Mouse (Mus musculus) limb, embryonic 12.5 days (tissue): ENCODE measurements around the gene Ripor1. TPM values are rescaled to one million over a fixed set of nuclear protein-coding genes. Genes with fewer than 3 reads are reported as not detected.

Experiments used
- ATAC-seq: fragments of 200-750 bp; cut with Nextera tagmentation; 2 replicates; pipeline ENCODE4 v1.8.0; 2017; ENCODE audit warnings: low read depth, moderate TSS enrichment; ENCODE audit not compliant: insufficient number of reproducible peaks, insufficient read depth, low FRiP score, low TSS enrichment
- H3K27ac ChIP-seq: fragments of 300-500 bp; sonication (generic); 2 replicates; pipeline ENCODE4 v1.5.1; 2016; ENCODE audit warnings: mild to moderate bottlenecking, moderate library complexity
- H3K27me3 ChIP-seq: fragments of 300-500 bp; sonication (generic); 2 replicates; pipeline ENCODE4 v1.6.1; 2016; ENCODE audit warnings: mild to moderate bottlenecking, moderate library complexity
- H3K36me3 ChIP-seq: fragments of 300-500 bp; sonication (generic); 2 replicates; pipeline ENCODE4 v1.6.1; 2016; ENCODE audit warnings: mild to moderate bottlenecking, moderate library complexity
- H3K4me1 ChIP-seq: fragments of 300-500 bp; sonication (generic); replicated peaks from 2 replicates; pipeline ENCODE4 v1.6.1; 2016
- H3K4me2 ChIP-seq: fragments of 300-500 bp; sonication (generic); 2 replicates; pipeline ENCODE4 v1.6.1; 2016; ENCODE audit warnings: mild to moderate bottlenecking, moderate library complexity
- H3K4me3 ChIP-seq: fragments of 300-500 bp; sonication (generic); replicated peaks from 2 replicates; pipeline ENCODE4 v1.5.1; 2016; ENCODE audit warnings: mild to moderate bottlenecking
- H3K9ac ChIP-seq: fragments of 300-500 bp; sonication (generic); replicated peaks from 2 replicates; pipeline ENCODE4 v1.6.1; 2016; ENCODE audit warnings: mild to moderate bottlenecking, moderate library complexity
- H3K9me3 ChIP-seq: fragments of 300-500 bp; sonication (generic); 2 replicates; pipeline ENCODE4 v1.6.1; 2016; ENCODE audit warnings: mild to moderate bottlenecking, moderate library complexity
- WGBS: fragments of 180-500 bp; shearing (Covaris S2); methylation state at CpG from one replicate; pipeline ENCODE4 v1.1.7; 2016; 5-methylcytosine and 5-hydroxymethylcytosine counted together
- polyA plus RNA-seq: library from polyadenylated mRNA; unstranded; fragments of >200 nt; fragmentation: Nextera tagmentation; extraction: Ambion mirVana; gene quantifications from 2 replicates; pipeline ENCODE4 v1.2.1, GENCODE M21; 2016

Ripor1 gene
- polyA plus RNA-seq, 1 experiment from 2014 or later = 11.3 TPM

- H3K9ac ChIP-seq = no peak overlapping the region
- no peak for ATAC-seq
- H3K4me2 ChIP-seq = no peak overlapping the region
- WGBS = 88% methylated on average over 19 of the region's 19 CpGs
- H3K36me3 ChIP-seq = peaks cover 75% of the 10 kb centered on the region
- peaks cover 30% of the 10 kb centered on the region for H3K4me1 ChIP-seq
- H3K4me3 ChIP-seq = no peak overlapping the region
- peaks cover 12% of the 10 kb centered on the region; the same call in 1 of the 2 replicates for H3K27me3 ChIP-seq
- no peak overlapping the region; the same call in 1 of the 2 replicates for H3K27ac ChIP-seq
- H3K9me3 ChIP-seq = no peaks in the 10 kb centered on the region
These were observed 14.0 kb downstream of the Ripor1 start for GRCm38 (mm10) chr8:105618892-105619591.

DNA sequence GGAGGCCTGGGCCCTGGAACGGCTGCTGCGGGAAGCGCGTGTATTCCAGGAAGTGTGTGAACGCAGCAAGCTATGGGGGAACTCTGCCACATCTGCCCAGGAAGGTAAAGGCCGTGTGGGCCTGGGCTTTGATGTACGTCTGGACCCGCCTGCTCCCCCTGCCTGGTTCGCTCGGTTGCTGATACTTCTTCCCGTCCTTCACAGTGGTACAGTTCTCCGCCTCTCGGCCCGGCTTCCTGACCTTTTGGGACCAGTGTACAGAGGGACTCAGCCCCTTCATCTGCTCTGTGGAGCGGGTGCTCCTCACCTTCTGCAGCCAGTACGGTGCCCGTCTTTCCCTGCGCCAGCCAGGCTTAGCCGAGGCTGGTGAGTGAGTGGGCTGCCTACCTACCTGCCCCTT lies 15.2 kb downstream of the Ripor1 start:
- H3K9me3 ChIP-seq = no peaks in the 10 kb centered on the region
- H3K9ac ChIP-seq = no peak overlapping the region
- H3K36me3 ChIP-seq = peaks cover 71% of the 10 kb centered on the region
- no peak for ATAC-seq
- no peaks in the 10 kb centered on the region for H3K27me3 ChIP-seq
- H3K4me1 ChIP-seq = peaks cover 35% of the 10 kb centered on the region
- 87% methylated on average over 19 of the region's 19 CpGs for WGBS
- H3K27ac ChIP-seq = no peak overlapping the region
- H3K4me3 ChIP-seq = no peak overlapping the region
- H3K4me2 ChIP-seq = no peak overlapping the region

DNA sequence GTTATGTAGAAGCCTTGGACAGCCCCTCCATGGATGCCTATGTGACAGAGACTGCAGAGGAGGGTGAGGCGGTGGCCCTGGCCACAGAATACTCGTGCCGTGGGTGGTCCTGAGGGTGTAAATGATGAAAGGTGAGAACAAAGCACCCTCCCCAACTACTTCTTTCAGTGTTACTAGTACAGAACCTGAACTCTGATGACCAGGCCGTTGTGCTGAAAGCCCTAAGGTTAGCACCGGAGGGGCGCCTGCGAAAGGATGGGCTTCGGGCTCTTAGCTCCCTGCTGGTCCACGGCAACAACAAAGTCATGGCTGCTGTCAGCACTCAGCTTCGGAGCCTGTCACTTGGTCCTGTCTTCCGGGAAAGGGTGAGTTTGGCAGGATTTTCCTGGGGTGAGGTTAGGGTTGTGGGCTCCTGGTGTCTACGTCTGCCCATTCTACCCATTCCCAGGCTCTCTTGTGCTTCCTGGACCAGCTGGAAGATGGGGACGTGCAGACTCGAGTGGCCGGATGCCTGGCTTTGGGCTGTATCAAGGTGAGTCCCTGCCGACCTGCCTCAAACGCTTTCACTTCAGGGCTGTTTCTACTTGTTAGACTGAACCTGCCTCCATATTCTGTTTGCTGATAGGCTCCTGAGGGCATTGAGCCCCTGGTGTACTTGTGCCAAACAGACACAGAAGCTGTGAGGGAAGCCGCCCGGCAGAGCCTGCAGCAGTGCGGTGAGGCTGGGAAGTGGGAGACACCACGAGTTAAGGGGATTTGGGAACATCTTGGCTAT lies 16.1 kb downstream of the Ripor1 start:
- ATAC-seq = no peak
- Histone ChIP-seq H3K4me3 (no peak overlapping the region), H3K4me1 (peaks cover 43% of the 10 kb centered on the region), H3K27me3 (no peaks in the 10 kb centered on the region), H3K9me3 (no peaks in the 10 kb centered on the region), H3K4me2 (no peak overlapping the region), H3K36me3 (peaks cover 62% of the 10 kb centered on the region), H3K9ac (no peak overlapping the region; the same call in 1 of the 2 replicates), H3K27ac (no peak overlapping the region)
- WGBS = 90% methylated on average over 21 of the region's 21 CpGs

GRCm38 (mm10) chr8:105621841-105622240 lies 16.8 kb downstream of the Ripor1 start:
- H3K27ac ChIP-seq = peak overlapping the region; percentile 88
- no peak overlapping the region for H3K4me3 ChIP-seq
- no peaks in the 10 kb centered on the region for H3K9me3 ChIP-seq
- peak overlapping the region; percentile 39; the same call in 1 of the 2 replicates for H3K4me2 ChIP-seq
- ATAC-seq = no peak
- no peak overlapping the region for H3K9ac ChIP-seq
- H3K27me3 ChIP-seq = no peaks in the 10 kb centered on the region
- H3K36me3 ChIP-seq = peaks cover 55% of the 10 kb centered on the region
- peaks cover 43% of the 10 kb centered on the region for H3K4me1 ChIP-seq
- WGBS = 81% methylated on average over 4 of the region's 4 CpGs

DNA sequence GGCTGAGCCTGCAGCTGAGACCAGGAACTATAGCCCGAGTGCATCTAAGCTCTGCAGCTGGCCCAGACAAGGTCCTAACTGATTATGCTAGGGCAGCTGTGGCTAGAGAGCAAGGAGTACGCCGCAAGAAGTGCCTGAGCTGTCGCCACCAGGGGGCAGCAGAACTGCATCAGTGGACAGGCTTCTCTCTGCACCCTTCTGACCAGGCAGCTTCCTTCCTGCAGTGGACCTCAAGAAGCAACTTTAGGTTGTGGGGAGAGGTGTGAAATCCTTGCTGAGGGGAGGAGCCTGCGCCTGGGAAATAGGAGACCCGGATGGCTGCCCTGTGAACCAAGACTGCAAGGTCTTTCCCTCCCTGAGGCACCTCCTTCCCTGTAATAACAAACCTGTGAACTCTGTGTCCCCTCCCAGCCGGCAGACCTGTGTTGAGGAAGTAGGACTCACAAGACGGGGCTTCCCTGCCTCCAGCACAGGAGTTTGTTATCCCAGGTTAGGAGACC lies 17.4 kb downstream of the Ripor1 start:
- Histone ChIP-seq H3K36me3 (peaks cover 49% of the 10 kb centered on the region), H3K27ac (peak overlapping the region; percentile 88), H3K9me3 (no peaks in the 10 kb centered on the region), H3K27me3 (no peaks in the 10 kb centered on the region), H3K9ac (0 out of 2 replicates have a peak overlapping the region, but pooled peaks have one; percentile 27), H3K4me1 (peaks cover 43% of the 10 kb centered on the region), H3K4me3 (no peak overlapping the region), H3K4me2 (peak overlapping the region; percentile 39)
- 1% methylated on average over 8 of the region's 8 CpGs for WGBS
- ATAC-seq = peak; percentile 84

DNA sequence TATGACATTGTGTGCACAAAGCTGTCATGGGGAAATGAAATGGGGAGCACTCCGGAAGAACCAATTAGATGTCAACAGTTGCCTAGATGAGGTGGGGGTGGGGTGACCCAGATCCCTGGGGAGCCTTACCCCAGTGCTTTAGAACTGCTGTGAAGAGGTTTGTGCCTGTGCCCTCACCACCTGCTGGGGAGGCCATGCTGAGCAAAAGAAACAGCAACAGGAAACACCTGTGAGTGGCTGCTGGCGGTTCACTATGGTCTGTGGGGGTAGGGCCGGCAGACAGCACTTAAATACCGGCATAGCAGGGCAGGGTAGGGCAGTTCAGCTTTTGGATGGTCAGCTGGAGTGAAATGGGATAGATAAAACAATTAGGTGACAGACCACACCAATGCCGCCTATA lies 18.1 kb downstream of the Ripor1 start:
- ATAC-seq = 0 out of 2 replicates have a peak, but pooled peaks have one; percentile 39
- peaks cover 42% of the 10 kb centered on the region for H3K36me3 ChIP-seq
- H3K4me3 ChIP-seq = no peak overlapping the region
- no peaks in the 10 kb centered on the region for H3K9me3 ChIP-seq
- H3K9ac ChIP-seq = 0 out of 2 replicates have a peak overlapping the region, but pooled peaks have one; percentile 23
- H3K27ac ChIP-seq = peak overlapping the region; percentile 88
- peak overlapping the region; percentile 39 for H3K4me2 ChIP-seq
- H3K27me3 ChIP-seq = no peaks in the 10 kb centered on the region
- 7% methylated on average over 5 of the region's 5 CpGs for WGBS
- peaks cover 43% of the 10 kb centered on the region for H3K4me1 ChIP-seq

DNA sequence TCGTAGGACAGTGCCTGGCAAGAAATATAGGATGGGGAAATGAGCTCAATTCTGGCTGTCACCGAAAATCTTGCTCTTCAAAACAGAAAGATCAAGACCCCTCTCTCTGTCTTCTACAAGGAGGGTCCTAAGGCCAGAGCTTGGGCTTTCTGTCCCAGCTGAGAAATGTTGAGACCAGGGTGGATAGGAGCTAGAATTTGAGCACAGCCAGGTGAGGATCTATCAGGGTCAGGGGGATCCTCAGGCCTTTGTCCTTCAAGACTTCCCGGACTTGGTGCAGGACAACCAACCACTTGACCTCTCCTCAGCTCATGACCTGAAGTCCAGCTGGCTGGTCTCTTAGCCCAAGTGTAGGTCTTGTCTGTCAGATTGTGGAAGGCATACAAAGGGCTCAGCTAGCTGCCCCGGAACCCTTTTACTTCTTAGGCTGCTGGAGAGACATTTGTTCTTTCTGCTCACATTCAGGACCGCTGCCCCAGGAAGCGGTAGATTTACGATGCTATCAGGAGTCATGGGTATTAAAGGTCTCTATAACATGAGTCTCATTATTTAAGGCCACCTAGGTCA lies 18.7 kb downstream of the Ripor1 start:
- H3K4me3 ChIP-seq = no peak overlapping the region
- peak overlapping the region; percentile 88 for H3K27ac ChIP-seq
- no peaks in the 10 kb centered on the region for H3K27me3 ChIP-seq
- 25% methylated on average over 7 of the region's 7 CpGs for WGBS
- H3K9me3 ChIP-seq = no peaks in the 10 kb centered on the region
- peaks cover 43% of the 10 kb centered on the region for H3K4me1 ChIP-seq
- no peak for ATAC-seq
- 0 out of 2 replicates have a peak overlapping the region, but pooled peaks have one; percentile 23 for H3K9ac ChIP-seq
- H3K4me2 ChIP-seq = peak overlapping the region; percentile 39
- peaks cover 36% of the 10 kb centered on the region for H3K36me3 ChIP-seq

- H3K9ac ChIP-seq = peak overlapping the region; percentile 40; the same call in 1 of the 2 replicates
- no peaks in the 10 kb centered on the region for H3K9me3 ChIP-seq
- H3K36me3 ChIP-seq = peaks cover 29% of the 10 kb centered on the region
- 36% methylated on average over 3 of the region's 3 CpGs for WGBS
- peak overlapping the region; percentile 35 for H3K4me2 ChIP-seq
- peak overlapping the region; percentile 88 for H3K27ac ChIP-seq
- peaks cover 43% of the 10 kb centered on the region for H3K4me1 ChIP-seq
- no peaks in the 10 kb centered on the region for H3K27me3 ChIP-seq
- no peak overlapping the region for H3K4me3 ChIP-seq
- ATAC-seq = no peak
These were observed 19.3 kb downstream of the Ripor1 start for GRCm38 (mm10) chr8:105624401-105624800.

DNA sequence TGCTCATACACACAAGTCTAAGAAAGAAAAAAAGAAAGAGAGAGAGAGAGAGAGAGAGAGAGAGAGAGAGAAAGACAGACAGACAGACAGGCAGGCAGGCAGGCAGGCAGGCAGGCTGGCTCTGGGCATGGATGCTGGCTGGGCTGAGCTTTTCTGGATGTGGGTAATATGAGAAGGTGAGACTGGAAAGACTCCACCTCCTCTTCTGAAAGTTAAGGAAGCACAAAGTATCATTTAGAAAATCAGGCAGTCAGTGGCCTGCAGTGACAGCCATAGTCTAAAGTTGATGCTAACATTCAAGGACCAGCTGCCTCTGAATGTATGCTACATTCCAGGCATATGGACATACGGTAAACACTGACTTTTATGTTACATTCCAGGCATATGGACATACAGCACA lies 19.8 kb downstream of the Ripor1 start:
- H3K27ac ChIP-seq = peak overlapping the region; percentile 88
- no peaks in the 10 kb centered on the region for H3K9me3 ChIP-seq
- no peak for ATAC-seq
- peaks cover 25% of the 10 kb centered on the region for H3K36me3 ChIP-seq
- H3K4me3 ChIP-seq = no peak overlapping the region
- peaks cover 43% of the 10 kb centered on the region for H3K4me1 ChIP-seq
- WGBS = 27% methylated on average over 1 of the region's 1 CpGs
- H3K27me3 ChIP-seq = no peaks in the 10 kb centered on the region
- peak overlapping the region; percentile 35 for H3K4me2 ChIP-seq
- H3K9ac ChIP-seq = peak overlapping the region; percentile 40; the same call in 1 of the 2 replicates

- Histone ChIP-seq H3K27me3 (no peaks in the 10 kb centered on the region), H3K4me1 (peaks cover 43% of the 10 kb centered on the region), H3K9ac (no peak overlapping the region), H3K4me2 (no peak overlapping the region), H3K9me3 (no peaks in the 10 kb centered on the region), H3K4me3 (no peak overlapping the region), H3K36me3 (peaks cover 14% of the 10 kb centered on the region), H3K27ac (peak overlapping the region; percentile 88; the same call in 1 of the 2 replicates)
- 85% methylated on average over 1 of the region's 1 CpGs for WGBS
- no peak for ATAC-seq
These were observed 21.0 kb downstream of the Ripor1 start for GRCm38 (mm10) chr8:105626086-105626485.

DNA sequence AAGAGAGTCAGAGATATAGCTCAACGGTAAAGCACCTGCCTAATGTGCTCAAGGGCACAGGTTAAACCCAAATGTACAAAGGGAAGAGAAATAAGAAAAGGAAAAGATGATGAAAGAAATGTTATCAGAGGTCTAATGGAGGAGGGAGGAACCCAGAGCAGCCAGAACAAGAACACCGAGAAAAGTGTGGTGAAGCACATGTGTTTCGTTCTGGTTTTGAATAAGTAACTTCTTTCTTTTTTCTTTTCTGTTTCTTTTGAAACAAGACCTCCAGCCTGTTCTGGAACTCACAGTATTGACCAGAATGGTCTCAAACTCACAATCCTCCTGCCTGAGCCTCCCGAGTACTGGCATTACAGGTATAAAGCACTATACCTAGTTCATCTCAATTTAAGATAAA lies 24.3 kb downstream of the Ripor1 start:
- 87% methylated on average over 4 of the region's 4 CpGs for WGBS
- no peaks in the 10 kb centered on the region for H3K9me3 ChIP-seq
- no peak overlapping the region for H3K4me3 ChIP-seq
- no peaks in the 10 kb centered on the region for H3K27me3 ChIP-seq
- no peak overlapping the region for H3K9ac ChIP-seq
- no peak overlapping the region for H3K27ac ChIP-seq
- H3K4me2 ChIP-seq = no peak overlapping the region
- peaks cover 21% of the 10 kb centered on the region for H3K4me1 ChIP-seq
- 0 out of 2 replicates have a peak, but pooled peaks cover 5% of the 10 kb centered on the region for H3K36me3 ChIP-seq
- no peak for ATAC-seq
